Mouse (Mus musculus) erythroblast, embryonic 14.5 days (primary cell): ENCODE measurements around the gene Olfr809.

Experiments
- GATA1 ChIP-seq: IDR thresholded peaks from 2 replicates; pipeline ENCODE4 v1.6.1; 2012; ENCODE audit warnings: low read length, inconsistent platforms, mixed read lengths
- TAL1 ChIP-seq: IDR thresholded peaks from 3 replicates; pipeline ENCODE4 v1.6.1; 2012; ENCODE audit warnings: low read length, inconsistent platforms, mixed read lengths

DNA sequence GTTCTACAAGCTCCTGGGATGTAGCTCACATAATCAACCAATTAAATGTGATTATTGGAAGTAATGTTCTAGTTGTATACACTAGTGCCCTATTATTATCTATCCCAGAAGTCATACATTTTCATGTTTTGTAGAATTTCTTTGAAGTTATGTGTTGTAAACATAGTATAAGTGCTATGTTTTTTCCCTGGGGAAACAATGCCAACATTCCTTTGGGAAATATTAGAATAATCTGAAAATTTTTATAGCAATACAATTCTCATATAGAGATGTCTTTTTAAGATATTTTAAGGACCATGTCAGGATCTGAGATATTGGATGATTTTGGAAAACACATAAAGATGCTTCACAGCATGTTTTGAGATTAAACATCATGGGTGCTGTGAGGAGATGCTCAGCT lies at the start of gene Olfr809:
- TF ChIP-seq TAL1 = no peak
- no peak for TF ChIP-seq GATA1
